Mouse (Mus musculus): ENCODE data around the gene Fbxw7. TPM values are rescaled to one million over a fixed set of nuclear protein-coding genes. Genes with fewer than 3 reads are reported as not detected.

The Fbxw7 gene
- 10 to 100 TPM; 16.9 to 17.3 TPM for total RNA-seq (2023)

GRCm38 (mm10) chr3:84814762-84815381 is at the start of gene Fbxw7:
Fbxw7 (plus strand) TSS chr3:84815268.

Other genes starting within 250 kb of the Fbxw7 start
- gene Arfip1, start 232.6 kb upstream of the Fbxw7 start, total RNA-seq (2023): 10 to 100 TPM; 31.8 to 42.0 TPM
- gene Tigd4, start 221.7 kb upstream of the Fbxw7 start, total RNA-seq (2023): not detected
- 100 to 1,000 TPM; 159 to 171 TPM for gene Tmem154, start 149.1 kb upstream of the Fbxw7 start, total RNA-seq (2023)